Mouse (Mus musculus) hindbrain, embryonic 10.5 days (tissue): ENCODE data around the gene Lrrc49. TPM values are rescaled to one million over a fixed set of nuclear protein-coding genes. Genes with fewer than 3 reads are reported as not detected.

Experiments
- DNase-seq: peaks from one replicate; pipeline ENCODE4 v3.0.0-alpha.2; 2017; ENCODE audit warnings: low spot score
- H3K27ac ChIP-seq: fragments of 300-500 bp; sonication (generic); 2 replicates; pipeline ENCODE4 v1.5.1; 2016; ENCODE audit warnings: mild to moderate bottlenecking, moderate library complexity
- H3K27me3 ChIP-seq: fragments of 300-500 bp; sonication (generic); 2 replicates; pipeline ENCODE4 v1.6.1; 2016; ENCODE audit warnings: mild to moderate bottlenecking; ENCODE audit not compliant: poor library complexity, insufficient read depth, severe bottlenecking
- H3K36me3 ChIP-seq: fragments of 300-500 bp; sonication (generic); 2 replicates; pipeline ENCODE4 v1.6.1; 2016; ENCODE audit warnings: mild to moderate bottlenecking, moderate library complexity
- H3K4me1 ChIP-seq: fragments of 300-500 bp; sonication (generic); replicated peaks from 2 replicates; pipeline ENCODE4 v1.6.1; 2016; ENCODE audit warnings: mild to moderate bottlenecking
- H3K4me3 ChIP-seq: fragments of 300-500 bp; sonication (generic); 2 replicates; pipeline ENCODE4 v1.5.1; 2016; ENCODE audit warnings: mild to moderate bottlenecking, moderate library complexity
- H3K9me3 ChIP-seq: fragments of 300-500 bp; sonication (generic); 2 replicates; pipeline ENCODE4 v1.6.1; 2016; ENCODE audit warnings: mild to moderate bottlenecking, moderate library complexity
- WGBS: fragments of 180-500 bp; shearing (Covaris S2); methylation state at CpG from one replicate; pipeline ENCODE4 v1.1.7; 2016; 5-methylcytosine and 5-hydroxymethylcytosine counted together
- polyA plus RNA-seq: library from polyadenylated mRNA; unstranded; fragments of >200 nt; fragmentation: Nextera tagmentation; extraction: Ambion mirVana; gene quantifications from 2 replicates; pipeline ENCODE4 v1.2.1, GENCODE M21; 2016

The Lrrc49 gene
- polyA plus RNA-seq, 1 experiment from 2014 or later = 38.6 TPM

DNA sequence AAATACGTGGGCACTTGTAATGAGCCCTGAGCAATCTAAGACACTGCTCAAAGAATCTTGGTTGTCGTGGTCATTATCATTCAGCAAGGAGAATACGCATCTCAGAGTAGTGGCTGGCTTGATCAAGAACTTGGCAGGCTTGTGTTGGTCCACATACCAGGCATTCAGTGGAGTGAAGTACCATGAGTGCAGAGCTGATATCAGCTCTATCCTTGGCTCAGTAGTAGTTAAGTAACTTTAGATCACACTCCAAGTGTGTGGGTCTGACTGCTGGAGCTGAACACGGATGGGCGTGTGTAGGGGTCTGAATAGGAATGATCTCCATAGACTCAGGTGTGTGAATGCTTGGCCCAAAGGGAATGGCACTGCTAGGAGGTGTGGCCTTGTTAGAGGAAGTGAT is 102.8 kb downstream of the Lrrc49 start:
- Histone ChIP-seq H3K9me3 (no peaks in the 10 kb centered on the region), H3K27ac (no peak overlapping the region), H3K4me3 (no peak overlapping the region), H3K27me3 (no peaks in the 10 kb centered on the region), H3K36me3 (peaks cover 50% of the 10 kb centered on the region), H3K4me1 (no peaks in the 10 kb centered on the region)
- DNase-seq = no peak
- WGBS = 92% methylated on average over 5 of the region's 5 CpGs

DNA sequence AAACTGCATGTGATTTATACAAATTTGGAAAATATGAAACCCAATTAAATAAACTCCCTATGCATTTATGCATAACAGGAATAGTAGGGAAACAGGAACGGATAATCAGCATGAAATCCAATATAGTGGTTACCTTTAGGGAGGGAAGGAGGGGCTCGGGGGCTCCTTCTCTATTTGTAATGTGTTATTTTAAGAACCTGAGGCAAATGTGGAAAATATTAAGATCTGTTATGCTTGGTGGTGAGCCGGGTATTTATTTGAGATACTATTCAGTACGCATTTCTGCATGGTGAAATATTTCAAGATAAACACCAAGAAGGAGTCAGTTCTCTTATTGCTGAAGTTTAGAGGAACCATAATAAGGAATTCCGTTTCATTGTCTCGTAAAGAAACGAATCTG is 105.4 kb downstream of the Lrrc49 start:
- Histone ChIP-seq H3K4me1 (no peaks in the 10 kb centered on the region), H3K4me3 (no peak overlapping the region), H3K27ac (no peak overlapping the region), H3K27me3 (no peaks in the 10 kb centered on the region), H3K36me3 (peaks cover 25% of the 10 kb centered on the region), H3K9me3 (no peaks in the 10 kb centered on the region)
- DNase-seq = no peak
- WGBS = 84% methylated on average over 7 of the region's 7 CpGs

DNA sequence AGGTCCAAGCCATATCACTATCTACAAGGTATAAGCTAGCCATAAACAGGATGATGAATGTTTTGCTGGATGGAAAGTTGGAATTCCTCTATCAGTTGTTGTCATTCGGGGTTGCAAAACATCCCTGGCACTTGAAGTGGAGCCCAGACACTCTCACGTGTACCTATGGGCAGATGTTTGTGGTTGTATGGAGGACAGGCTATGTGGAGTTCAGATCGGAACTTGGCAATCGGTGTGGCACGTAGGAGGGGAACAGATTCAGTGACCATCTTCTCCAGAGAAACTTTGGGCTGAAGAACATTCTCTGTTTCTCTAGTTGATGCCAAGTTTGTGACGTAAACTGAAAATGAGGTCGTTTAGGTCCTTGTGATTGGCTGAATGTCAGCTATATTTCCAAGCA is 114.9 kb downstream of the Lrrc49 start:
- WGBS = 93% methylated on average over 7 of the region's 7 CpGs

DNA sequence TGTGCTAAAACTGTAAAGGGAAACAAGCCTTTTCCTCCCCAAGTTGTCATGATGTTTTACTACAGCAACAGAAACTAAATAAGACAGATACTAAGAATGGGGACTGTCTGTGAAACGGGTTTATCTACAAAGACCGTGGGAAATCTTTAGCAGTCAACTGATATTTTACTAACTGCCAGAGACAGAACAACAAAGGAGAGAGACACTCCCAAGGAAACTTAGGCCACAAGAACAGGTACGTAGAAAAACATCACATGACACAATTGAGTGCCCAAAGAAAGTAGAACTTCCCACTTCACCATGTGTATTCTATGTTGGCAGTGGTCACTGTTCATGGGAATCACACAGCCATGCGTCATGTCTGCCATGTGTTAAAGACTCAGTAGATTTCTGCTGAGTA is 116.2 kb downstream of the Lrrc49 start:
- 93% methylated on average over 4 of the region's 4 CpGs for WGBS
- no peaks in the 10 kb centered on the region for H3K4me1 ChIP-seq
- no peaks in the 10 kb centered on the region for H3K9me3 ChIP-seq
- DNase-seq = no peak
- no peaks in the 10 kb centered on the region for H3K36me3 ChIP-seq
- H3K27me3 ChIP-seq = no peaks in the 10 kb centered on the region
- no peak overlapping the region for H3K27ac ChIP-seq
- no peak overlapping the region for H3K4me3 ChIP-seq

More for the DNA sequence above, 114.9 kb downstream of the Lrrc49 start:
- no peaks in the 10 kb centered on the region for H3K27me3 ChIP-seq
- H3K36me3 ChIP-seq = no peaks in the 10 kb centered on the region
- H3K9me3 ChIP-seq = no peaks in the 10 kb centered on the region
- H3K27ac ChIP-seq = no peak overlapping the region
- H3K4me3 ChIP-seq = no peak overlapping the region
- H3K4me1 ChIP-seq = no peaks in the 10 kb centered on the region
- no peak for DNase-seq

DNA sequence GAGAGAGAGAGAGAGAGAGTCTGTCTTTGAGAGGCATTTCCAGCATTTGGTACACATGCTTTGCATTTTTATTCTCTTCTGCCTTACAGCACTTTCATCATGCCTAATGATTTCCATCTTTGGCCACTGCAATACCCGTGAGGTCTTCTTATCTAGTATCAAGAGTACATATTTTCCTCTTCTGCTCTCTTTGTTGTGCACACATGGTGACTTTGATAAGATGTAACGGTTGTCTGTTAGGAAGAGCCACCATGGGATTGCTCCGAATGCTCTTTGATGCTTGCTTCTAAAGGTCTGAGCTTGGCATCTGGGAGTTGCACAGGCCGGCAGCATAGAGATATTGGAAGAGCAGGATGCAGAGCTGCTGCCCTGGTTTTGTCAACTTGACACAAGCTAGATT is 116.9 kb downstream of the Lrrc49 start:
- H3K4me1 ChIP-seq = no peaks in the 10 kb centered on the region
- no peaks in the 10 kb centered on the region for H3K36me3 ChIP-seq
- H3K27ac ChIP-seq = no peak overlapping the region
- no peak for DNase-seq
- no peaks in the 10 kb centered on the region for H3K27me3 ChIP-seq
- no peaks in the 10 kb centered on the region for H3K9me3 ChIP-seq
- H3K4me3 ChIP-seq = no peak overlapping the region
- WGBS = 84% methylated on average over 4 of the region's 4 CpGs

DNA sequence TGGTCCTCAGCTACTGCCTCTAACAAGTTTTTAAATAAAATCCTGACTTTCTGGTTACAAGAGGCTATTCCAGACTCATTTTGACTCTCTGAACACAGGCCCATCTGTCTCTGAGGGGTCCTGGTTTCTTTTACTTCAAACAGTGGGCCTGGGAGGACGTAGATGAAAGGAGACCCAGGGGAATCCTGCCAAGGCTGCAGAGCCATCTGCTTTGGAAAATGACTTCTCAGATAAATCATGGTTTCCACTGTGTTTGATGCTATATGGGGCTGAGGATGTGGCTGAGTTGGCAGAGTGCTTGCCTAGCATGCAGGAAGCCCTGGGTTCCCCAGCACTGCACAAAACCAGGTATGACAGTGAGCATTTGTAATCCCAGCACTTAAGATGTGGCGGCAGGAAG is 118.6 kb downstream of the Lrrc49 start:
- 77% methylated on average over 2 of the region's 2 CpGs for WGBS

DNA sequence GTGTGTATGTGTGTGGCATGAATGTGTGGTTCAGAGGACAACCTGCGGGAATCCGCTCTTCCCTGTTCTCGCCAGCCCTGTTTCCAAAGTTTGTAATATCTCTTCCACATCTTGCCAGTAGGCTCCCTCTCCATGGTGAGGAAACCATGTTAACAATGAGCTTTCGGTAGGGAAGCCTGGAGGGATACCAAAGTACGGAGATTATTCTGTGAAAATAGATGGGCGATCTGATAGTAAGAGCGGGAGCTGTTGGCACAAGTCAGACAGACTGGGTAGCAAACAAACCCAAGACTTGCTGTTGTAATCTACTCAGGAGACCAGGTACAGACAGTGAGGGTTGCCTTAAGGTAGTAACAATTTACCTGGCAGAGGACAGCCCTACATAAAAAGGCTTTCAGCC is 124.1 kb downstream of the Lrrc49 start:
- H3K27ac ChIP-seq = no peak overlapping the region
- WGBS = 93% methylated on average over 7 of the region's 7 CpGs
- no peaks in the 10 kb centered on the region for H3K9me3 ChIP-seq
- DNase-seq = no peak
- no peaks in the 10 kb centered on the region for H3K36me3 ChIP-seq
- no peaks in the 10 kb centered on the region for H3K27me3 ChIP-seq
- no peak overlapping the region for H3K4me3 ChIP-seq
- H3K4me1 ChIP-seq = peaks cover 18% of the 10 kb centered on the region

More for the DNA sequence above, 118.6 kb downstream of the Lrrc49 start:
- H3K4me1 ChIP-seq = no peaks in the 10 kb centered on the region
- no peak overlapping the region for H3K4me3 ChIP-seq
- no peak overlapping the region for H3K27ac ChIP-seq
- H3K9me3 ChIP-seq = no peaks in the 10 kb centered on the region
- DNase-seq = no peak
- H3K27me3 ChIP-seq = no peaks in the 10 kb centered on the region
- H3K36me3 ChIP-seq = no peaks in the 10 kb centered on the region

DNA sequence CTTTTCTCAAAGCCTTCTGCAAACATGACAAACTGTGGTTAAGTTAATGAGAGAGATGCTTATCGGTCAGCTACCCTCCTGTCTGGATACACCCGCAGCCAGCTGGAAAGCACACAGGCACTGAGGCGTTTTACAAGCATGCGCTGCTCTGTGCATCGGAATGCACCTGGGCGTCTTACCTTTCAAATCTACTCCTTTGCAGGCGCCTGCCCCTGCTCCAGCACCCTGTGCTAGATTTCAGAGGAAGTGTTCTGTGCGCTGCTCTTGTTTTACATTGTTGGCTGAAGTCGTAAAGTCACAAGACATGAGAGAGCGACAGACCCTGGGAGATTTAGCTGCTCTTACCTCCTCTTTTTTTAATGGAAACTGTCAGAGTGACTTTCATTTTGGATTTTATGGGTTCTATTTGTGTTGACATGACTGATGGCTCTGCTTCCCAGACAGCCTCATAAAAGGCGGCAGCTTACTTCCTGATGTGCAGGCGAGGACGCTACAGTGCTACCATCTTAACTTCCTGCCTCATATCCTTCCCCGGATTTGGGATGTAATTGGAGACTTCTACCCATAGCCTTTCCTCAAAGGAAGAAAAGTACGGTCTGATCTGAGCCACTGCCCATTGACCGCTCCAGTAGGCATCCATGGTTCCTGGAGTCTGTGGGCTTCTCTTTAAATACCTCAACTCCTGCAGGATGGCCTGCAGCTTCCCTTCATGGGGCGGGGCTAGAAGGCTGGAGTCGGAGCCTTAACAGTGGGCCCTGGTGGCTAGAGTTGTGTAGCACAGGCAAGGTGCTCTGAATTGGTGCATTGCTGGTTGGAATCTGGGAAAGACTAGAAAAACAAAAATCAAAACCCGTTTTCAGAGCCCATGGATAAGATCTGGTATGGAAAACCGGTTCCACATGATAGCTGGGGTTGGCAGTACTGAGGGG is 125.3 kb downstream of the Lrrc49 start:
- peak; percentile 32 for DNase-seq
- no peaks in the 10 kb centered on the region for H3K27me3 ChIP-seq
- H3K27ac ChIP-seq = no peak overlapping the region
- 74% methylated on average over 20 of the region's 20 CpGs for WGBS
- H3K4me1 ChIP-seq = peaks cover 18% of the 10 kb centered on the region
- H3K36me3 ChIP-seq = no peaks in the 10 kb centered on the region
- H3K9me3 ChIP-seq = no peaks in the 10 kb centered on the region
- H3K4me3 ChIP-seq = no peak overlapping the region

DNA sequence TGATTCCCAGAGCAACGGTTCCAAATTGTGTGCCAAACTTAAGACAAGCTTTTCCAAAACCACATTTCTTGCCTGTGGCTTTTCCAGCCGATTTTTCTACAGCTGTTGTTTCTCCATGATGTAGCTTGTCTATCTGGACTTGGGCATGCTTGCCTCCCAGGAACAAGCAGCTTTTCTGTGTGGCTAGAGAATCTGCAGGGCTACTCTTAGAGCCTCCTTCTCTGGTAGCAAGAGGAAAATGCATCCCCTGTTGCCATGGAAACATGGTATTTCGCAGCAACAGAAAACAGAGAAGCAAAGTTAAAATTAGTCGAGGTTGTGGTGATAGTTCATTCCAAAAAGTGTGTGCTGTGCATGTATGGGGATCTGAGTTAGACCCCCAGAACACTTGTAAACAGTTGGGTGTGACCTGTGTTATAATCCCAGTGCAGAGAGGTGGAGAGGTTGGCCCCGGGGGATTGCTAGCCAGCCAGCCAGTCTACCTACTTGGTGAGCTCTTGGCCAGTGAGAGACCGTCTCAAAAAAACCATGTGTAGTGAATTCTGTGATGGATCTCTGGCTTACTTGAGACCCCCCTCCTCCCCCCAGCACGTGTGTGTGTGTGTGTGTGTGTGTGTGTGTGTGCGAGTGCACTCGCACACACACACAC is 126.2 kb downstream of the Lrrc49 start:
- Histone ChIP-seq H3K27me3 (no peaks in the 10 kb centered on the region), H3K27ac (no peak overlapping the region), H3K9me3 (no peaks in the 10 kb centered on the region), H3K4me3 (no peak overlapping the region), H3K36me3 (no peaks in the 10 kb centered on the region), H3K4me1 (peaks cover 18% of the 10 kb centered on the region)
- 74% methylated on average over 9 of the region's 9 CpGs for WGBS
- DNase-seq = no peak

DNA sequence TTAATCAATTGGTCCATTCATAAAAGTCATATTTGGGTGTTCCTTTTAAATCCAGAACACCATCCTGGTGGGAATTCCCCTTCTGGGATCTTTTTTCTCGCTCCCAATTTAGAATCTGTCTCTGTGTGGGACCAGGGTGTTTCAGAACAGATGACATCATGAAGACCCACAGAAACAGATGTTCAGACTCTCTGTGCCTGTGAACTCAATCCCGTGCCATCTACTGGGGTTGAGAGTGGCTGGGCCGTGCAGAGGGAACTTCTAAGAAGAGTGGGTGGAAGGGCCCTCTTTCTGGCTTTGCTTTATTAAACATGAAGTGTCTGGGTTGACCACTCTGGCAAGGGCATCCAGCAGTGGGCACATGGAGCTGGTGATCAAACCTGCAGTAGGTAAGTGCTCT is 129.5 kb downstream of the Lrrc49 start:
- H3K27me3 ChIP-seq = no peaks in the 10 kb centered on the region
- DNase-seq = no peak
- H3K9me3 ChIP-seq = no peaks in the 10 kb centered on the region
- H3K36me3 ChIP-seq = no peaks in the 10 kb centered on the region
- H3K4me3 ChIP-seq = no peak overlapping the region
- H3K27ac ChIP-seq = no peak overlapping the region
- peaks cover 18% of the 10 kb centered on the region for H3K4me1 ChIP-seq
- 83% methylated on average over 3 of the region's 3 CpGs for WGBS

DNA sequence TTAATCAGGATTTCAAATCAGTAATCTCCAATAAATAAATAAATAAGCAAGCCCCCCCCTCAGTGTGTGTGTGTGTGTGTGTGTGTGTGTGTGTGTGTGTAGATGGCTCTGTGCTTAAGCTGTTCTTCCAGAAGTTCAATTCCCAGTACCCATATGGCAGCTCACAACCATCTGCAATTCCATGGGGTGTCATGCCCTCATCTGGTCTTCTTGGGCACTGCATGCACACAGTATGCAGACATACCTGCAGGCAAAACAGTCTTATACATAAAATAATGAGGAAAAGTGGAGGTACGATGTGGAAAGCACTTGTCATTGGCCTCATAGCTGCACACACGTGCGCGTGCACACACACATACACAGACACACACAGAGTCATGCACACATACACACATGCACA is 136.7 kb downstream of the Lrrc49 start:
- Histone ChIP-seq H3K4me1 (no peaks in the 10 kb centered on the region), H3K27ac (no peak overlapping the region), H3K27me3 (no peaks in the 10 kb centered on the region), H3K36me3 (no peaks in the 10 kb centered on the region), H3K9me3 (no peaks in the 10 kb centered on the region), H3K4me3 (no peak overlapping the region)
- 91% methylated on average over 4 of the region's 4 CpGs for WGBS
- DNase-seq = no peak

DNA sequence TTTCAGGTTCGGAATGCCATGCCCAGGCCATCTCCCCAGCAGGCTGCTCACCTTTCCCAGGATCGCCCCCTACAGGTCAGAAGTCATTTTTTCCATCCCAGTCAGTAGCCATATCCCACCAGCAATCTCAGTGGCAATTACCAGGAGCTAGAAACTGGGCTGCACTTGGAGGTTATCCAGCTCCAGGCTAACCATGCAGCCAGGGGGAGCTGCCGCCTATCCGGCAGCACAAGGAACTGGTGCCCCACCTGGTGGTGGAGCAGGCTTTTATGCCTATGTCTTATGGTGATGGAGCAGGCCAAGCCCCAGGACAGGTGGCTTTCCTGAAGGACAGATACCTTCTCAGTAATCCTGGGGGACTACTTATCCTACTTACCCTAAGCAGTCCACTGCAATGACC is 139.8 kb downstream of the Lrrc49 start:
- Histone ChIP-seq H3K27me3 (0 out of 2 replicates have a peak, but pooled peaks cover 2% of the 10 kb centered on the region), H3K4me3 (no peak overlapping the region), H3K27ac (no peak overlapping the region), H3K36me3 (no peaks in the 10 kb centered on the region), H3K4me1 (0 out of 2 replicates have a peak, but pooled peaks cover 4% of the 10 kb centered on the region), H3K9me3 (no peaks in the 10 kb centered on the region)
- peak; percentile 36 for DNase-seq
- 26% methylated on average over 4 of the region's 4 CpGs for WGBS

DNA sequence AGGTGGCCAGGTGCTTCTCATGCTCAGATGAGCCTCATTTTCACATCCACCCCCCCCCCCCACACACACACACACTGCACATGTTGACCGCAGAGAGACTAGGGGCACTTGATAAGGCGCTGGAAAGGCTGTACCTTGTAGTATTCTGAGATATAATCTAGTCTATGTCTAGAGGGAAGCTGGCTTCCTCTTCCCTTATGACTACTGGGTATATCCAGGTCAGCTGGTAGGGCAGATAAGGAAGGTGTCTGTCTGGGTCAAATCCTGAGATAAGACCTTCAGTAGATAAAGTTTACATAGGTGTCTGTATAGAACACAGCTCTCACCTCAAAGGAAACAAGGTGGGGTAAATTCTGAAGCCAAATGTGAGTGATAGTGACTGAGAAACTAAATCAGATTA is 141.8 kb downstream of the Lrrc49 start:
- H3K36me3 ChIP-seq = no peaks in the 10 kb centered on the region
- DNase-seq = no peak
- no peak overlapping the region for H3K4me3 ChIP-seq
- no peak overlapping the region for H3K27ac ChIP-seq
- 98% methylated on average over 2 of the region's 2 CpGs for WGBS
- H3K27me3 ChIP-seq = 0 out of 2 replicates have a peak, but pooled peaks cover 2% of the 10 kb centered on the region
- H3K4me1 ChIP-seq = 0 out of 2 replicates have a peak, but pooled peaks cover 4% of the 10 kb centered on the region
- H3K9me3 ChIP-seq = no peaks in the 10 kb centered on the region
